Mouse (Mus musculus): ENCODE measurements at regions not wholly inside any gene's neighbourhood (a gene's known extent, or its start where the extent isn't known, plus 50 kb on each side); places are given as distances from the start of the nearest gene placed in this dataset.

DNA sequence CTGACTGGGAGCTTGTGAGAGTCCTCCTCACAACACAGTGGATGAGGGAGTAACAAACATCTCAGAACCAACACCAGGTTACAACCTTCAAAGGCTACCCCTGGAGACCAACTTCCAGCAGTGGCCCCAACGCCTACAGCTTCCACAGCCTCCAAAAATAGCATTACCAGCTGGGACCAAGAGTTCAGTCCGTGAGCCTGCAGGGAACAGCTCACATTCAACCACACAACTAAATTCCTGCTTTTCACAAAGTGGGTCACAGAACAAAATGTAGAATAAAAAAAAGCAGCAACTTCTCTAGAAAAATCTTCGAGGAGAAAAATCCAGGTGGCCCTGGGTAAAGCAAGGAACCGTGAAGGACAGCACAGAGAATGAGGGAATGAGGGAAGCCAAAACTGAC lies 485.0 kb upstream of the Atp11b start:
- no peak for TF ChIP-seq CTCF (IDR thresholded peaks at IDR 0.05; ENCODE audit: insufficient read depth, low read length)
- TF ChIP-seq POLR2A (IDR thresholded peaks at IDR 0.05; ENCODE audit: borderline replicate concordance, extremely low read depth, low read depth, low read length) = no peak
